Mouse (Mus musculus) cerebral cortex, adult 2 months (tissue): ENCODE results near the gene 9230102O04Rik.

Experiments used
- WGBS: fragments of 180-500 bp; shearing (Covaris S2); methylation state at CpG from one replicate; pipeline ENCODE4 v1.1.7; 2018; 5-methylcytosine and 5-hydroxymethylcytosine counted together

The 9230102O04Rik gene

DNA sequence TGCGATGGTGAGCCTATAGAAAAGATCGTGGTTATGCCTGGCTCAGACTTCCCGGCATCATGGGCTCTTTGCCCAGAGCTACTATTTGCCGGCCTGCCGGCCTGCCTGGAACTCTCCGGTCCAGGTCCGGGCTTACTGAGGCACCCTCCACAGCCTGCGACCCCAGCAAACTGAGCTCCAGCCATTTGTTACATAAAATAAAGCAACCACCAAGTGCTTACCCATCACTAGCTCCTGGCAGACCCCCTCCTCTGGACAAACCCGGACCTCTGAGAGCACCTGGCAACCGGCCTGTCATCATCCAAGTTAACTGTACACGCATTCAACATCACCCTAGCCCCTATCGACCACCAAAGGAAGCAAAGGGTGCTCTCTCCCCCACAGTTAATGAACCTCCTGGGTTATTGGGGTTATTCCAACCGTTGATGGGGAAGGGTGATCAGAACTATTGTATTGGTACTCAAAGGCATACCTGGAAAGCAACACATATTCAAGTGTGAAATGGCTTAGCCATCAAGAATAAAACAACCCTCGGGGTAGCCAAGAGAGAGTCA, 4.0 kb downstream of the 9230102O04Rik start:
- WGBS: 12% methylated on average over 14 of the region's 14 CpGs

- 11% methylated on average over 15 of the region's 15 CpGs for WGBS
Observed at GRCm38 (mm10) chr2:9884533-9885216, 4.7 kb downstream of the 9230102O04Rik start.

GRCm38 (mm10) chr2:9883803-9884532, 5.4 kb downstream of the 9230102O04Rik start:
- 4% methylated on average over 27 of the region's 27 CpGs for WGBS

- 3% methylated on average over 43 of the region's 43 CpGs for WGBS
Observed at GRCm38 (mm10) chr2:9882926-9883802, 6.2 kb downstream of the 9230102O04Rik start.

- whole genome bisulfite sequencing: 2% methylated on average over 39 of the region's 39 CpGs
Observed at GRCm38 (mm10) chr2:9882371-9882925, 6.9 kb downstream of the 9230102O04Rik start.

DNA sequence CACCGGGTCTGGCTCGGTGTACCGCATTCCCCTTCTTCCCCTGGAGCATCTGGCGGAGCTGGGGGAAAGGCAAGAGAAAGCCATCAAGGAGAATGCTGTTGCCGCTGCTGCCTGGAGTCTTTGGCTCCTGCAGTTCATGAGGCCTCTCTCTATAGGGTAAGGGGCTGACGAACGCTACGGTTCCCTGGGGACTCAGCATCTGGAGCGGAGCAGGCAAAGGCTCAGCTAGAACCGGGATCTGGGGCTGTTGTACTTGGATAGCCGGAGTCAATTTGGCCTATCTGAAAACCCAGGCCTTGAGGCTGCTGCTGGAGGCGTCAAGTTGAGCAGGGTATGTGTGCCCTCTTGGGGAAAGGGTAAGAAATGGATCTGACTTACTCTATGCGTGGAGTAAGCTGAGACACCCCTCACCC, 7.7 kb downstream of the 9230102O04Rik start:
- WGBS: 7% methylated on average over 13 of the region's 13 CpGs

DNA sequence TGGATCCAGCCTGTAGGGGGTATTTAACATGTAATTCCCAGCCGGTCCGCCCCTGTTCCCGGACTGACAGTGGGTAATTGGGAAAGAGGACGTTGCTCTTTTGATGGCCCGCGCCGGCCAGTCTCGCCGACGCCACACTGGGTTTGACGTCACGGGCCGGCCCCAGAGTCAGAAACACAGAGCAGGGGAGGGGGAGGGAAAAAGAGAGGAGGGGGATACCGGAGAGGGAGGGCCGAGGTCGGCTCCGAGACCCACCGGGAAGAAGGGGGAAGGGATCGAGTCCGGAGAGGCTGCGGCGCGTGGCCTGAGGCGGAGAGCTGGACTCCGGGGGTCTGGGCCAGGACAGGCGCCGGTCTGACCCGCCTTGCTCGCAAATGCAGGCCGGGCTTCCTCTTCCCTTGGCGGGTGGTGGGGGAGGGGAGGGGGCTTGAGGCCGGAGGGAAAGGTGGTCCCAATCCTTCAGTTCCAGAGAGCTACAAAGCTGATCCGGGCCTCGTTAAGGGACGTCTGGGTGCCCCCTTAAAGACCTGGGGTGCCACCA, 8.2 kb downstream of the 9230102O04Rik start, which contains the start of gene 4930412O13Rik:
4930412O13Rik (plus strand) TSS at position 202 of the 541 bp plus-strand sequence.
- WGBS: 3% methylated on average over 35 of the region's 35 CpGs

DNA sequence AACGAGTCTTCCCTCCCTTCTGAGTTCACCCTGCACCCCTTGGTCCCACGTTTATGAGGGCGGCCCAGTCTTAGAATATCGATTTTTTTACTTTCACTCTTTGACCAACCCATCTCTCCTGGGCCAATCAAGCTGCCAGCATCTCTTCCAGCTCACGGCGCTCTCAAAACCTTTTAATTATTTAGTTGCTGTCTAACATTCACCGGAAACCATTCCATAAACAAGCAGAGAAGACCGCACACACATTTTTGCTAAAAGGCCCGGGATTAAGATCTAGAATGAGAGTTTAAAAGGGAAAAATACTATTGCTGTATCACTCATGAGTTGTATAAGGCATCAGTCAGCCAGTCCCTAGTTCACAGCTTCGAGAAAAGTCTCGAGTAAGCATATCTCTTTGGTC, 9.1 kb downstream of the 9230102O04Rik start:
- 10% methylated on average over 11 of the region's 11 CpGs for WGBS

DNA sequence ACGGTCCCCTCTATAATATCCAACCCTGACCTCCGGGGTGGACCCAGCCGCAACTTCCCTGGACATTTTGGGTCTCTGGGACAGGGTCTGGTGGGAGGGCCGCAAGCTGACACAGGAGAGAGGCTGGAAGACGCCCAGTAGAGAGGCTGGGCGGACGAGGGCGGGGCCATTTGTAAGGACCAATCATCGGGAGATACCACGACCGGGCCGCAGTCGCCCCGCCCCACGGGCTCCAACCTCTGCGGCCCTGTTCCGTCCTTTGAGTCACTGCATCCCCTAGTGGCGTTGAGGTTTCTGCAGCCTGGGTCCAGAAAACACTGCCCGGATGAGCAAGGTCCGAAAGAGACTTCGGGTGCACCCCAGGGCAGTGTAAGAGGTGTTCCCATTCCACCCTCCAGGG, 9.8 kb downstream of the 9230102O04Rik start:
- 2% methylated on average over 21 of the region's 21 CpGs for WGBS

- 3% methylated on average over 22 of the region's 22 CpGs for WGBS
Observed at GRCm38 (mm10) chr2:9879092-9879491, 10.2 kb downstream of the 9230102O04Rik start.

DNA sequence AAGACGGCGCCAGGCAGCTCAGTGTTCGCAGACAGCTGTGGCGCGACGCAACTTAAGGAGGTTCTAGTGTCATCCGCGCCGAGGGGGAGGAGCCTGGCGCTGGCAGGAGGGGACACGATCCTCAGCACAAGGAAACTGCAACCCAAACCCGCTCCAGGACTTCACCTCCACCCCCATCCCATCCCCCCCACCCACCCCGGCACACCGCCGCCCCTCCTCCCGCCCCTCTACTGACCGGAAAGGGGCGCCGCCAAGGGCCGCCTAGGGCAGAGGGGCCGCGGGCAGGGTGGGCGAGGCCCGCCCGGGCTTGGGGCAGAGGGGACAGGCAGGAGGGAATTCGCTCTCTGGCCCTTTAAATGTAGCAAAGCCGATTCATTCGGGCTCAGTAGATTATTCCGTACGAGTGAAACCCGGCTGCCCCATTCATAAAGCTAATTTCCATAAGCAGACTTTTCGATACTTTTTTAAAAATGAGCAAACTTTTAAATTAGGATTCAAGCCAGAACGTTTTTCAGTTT, 10.7 kb downstream of the 9230102O04Rik start:
- 1% methylated on average over 33 of the region's 33 CpGs for WGBS

GRCm38 (mm10) chr2:9877966-9878563, 11.3 kb downstream of the 9230102O04Rik start:
- 4% methylated on average over 19 of the region's 19 CpGs for WGBS

GRCm38 (mm10) chr2:9877326-9877690, 12.0 kb downstream of the 9230102O04Rik start:
- 3% methylated on average over 35 of the region's 35 CpGs for WGBS

GRCm38 (mm10) chr2:9876621-9877325, 12.6 kb downstream of the 9230102O04Rik start:
- WGBS: 10% methylated on average over 31 of the region's 31 CpGs

DNA sequence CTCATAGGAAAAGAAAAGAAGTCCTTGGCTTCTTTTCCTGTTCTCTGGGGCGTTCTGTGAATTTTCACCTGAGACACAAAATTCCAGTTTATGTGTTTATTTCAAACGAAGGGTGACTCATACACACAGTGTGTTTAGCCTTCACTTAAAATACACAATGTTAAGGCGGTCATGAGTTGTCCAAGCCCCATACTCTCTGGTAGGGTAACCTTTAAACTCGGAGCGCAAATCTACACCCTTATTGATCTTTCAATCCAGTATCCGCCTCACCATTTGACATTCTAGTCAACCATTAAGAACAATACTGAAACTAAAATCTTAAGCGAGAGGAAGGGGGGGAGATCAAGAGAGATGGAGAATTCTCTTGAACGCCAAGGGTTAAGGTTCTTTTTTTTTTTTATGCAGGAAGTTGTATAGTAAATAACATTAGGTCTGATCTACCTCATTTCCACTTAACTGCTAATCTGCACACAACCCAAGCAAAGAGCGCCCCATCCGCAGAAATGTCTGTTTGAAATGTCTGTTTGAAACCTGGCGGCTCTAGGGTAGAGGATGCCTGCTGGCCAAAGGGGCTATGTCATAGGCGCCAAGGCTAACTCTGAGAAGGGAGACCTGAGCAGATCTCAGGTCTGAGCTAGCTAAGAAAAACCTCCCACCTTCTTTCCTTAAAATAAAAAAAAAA, 13.5 kb downstream of the 9230102O04Rik start:
- 33% methylated on average over 12 of the region's 12 CpGs for WGBS

DNA sequence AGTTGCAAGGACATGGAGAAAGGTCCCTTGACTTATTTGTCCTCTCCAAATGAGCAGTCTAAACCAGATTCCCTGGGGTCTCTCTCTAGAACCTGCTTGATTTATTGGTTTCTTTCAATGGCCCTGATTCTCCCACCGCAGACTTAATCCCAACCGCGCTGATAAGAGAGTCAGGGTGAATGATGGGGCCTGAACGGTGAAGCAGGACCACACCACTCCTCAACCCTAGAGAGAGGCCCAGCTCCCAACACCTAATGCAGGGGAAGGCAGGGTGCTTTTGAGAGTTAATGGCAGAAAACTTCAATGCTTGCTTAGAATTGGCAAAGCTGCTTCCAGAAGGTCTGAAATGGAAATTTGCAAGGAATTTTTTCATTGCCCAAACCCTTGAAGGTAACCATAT, 14.1 kb downstream of the 9230102O04Rik start:
- WGBS: 31% methylated on average over 4 of the region's 4 CpGs

- 17% methylated on average over 39 of the region's 39 CpGs for WGBS
Observed at GRCm38 (mm10) chr2:9874467-9875219, 14.7 kb downstream of the 9230102O04Rik start.

GRCm38 (mm10) chr2:9873757-9874156, 15.6 kb downstream of the 9230102O04Rik start:
- 56% methylated on average over 2 of the region's 2 CpGs for WGBS

DNA sequence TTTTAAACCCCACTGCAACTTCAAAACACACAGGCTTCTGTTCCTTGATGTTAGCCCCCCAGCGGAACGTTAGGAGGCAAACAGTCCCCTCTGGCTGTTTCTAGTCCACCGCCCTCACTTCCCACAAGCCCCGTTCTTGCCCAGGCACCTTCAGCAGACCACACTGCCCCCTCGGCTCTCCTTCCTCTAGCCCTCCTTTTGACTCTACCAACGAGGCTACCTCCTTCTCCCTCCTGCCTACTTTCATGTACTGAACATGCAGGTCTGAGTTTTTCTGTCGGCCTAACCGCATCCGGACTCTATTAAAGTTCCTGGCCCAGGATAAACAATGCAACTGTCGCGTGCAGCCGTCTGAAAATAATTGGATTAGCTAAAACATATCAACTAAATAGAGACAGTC, 16.7 kb downstream of the 9230102O04Rik start:
- WGBS: 16% methylated on average over 12 of the region's 12 CpGs
